Mouse (Mus musculus) brown adipose tissue, adult 24 weeks (tissue): Measurements from ENCODE around the gene Dmkn. TPM values are rescaled to one million over a fixed set of nuclear protein-coding genes. Genes with fewer than 3 reads are reported as not detected.

Experiments used
- H3K27ac ChIP-seq: fragments of 200-500 bp; replicated peaks from 2 replicates; pipeline ENCODE4 v1.5.1; 2012; ENCODE audit warnings: low read depth, mild to moderate bottlenecking, low read length
- H3K4me1 ChIP-seq: fragments of 200-500 bp; 2 replicates; pipeline ENCODE4 v1.6.1; 2012; ENCODE audit warnings: low read length, mixed read lengths; ENCODE audit not compliant: control insufficient read depth, insufficient read depth, insufficient read length
- H3K4me3 ChIP-seq: fragments of 200-500 bp; 2 replicates; pipeline ENCODE4 v1.5.1; 2012; ENCODE audit warnings: low read depth, mild to moderate bottlenecking, low read length, moderate library complexity; ENCODE audit not compliant: insufficient read depth
- polyA plus RNA-seq: library from polyadenylated mRNA; stranded (reverse); fragments of >200 nt; gene quantifications from 2 replicates; pipeline ENCODE4 v1.2.4, GENCODE M21; 2012; ENCODE audit not compliant: missing spikeins, insufficient read depth, insufficient read length

Dmkn gene
- polyA plus RNA-seq, 1 experiment = 7.8 TPM

GRCm38 (mm10) chr7:30785721-30786546 lies 22.4 kb downstream of the Dmkn start:
- no peak overlapping the region for H3K27ac ChIP-seq
- H3K4me3 ChIP-seq = no peak overlapping the region
- H3K4me1 ChIP-seq = no peaks in the 10 kb centered on the region

- Histone ChIP-seq H3K4me1 (no peaks in the 10 kb centered on the region), H3K4me3 (no peak within 1 kb of the TSS), H3K27ac (no peak within 1 kb of the TSS)
Observed at GRCm38 (mm10) chr7:30787377-30788022, 23.9 kb downstream of the Dmkn start, which contains the start of gene Krtdap. Gene Krtdap, plus strand, starts transcription at chr7:30787896.

GRCm38 (mm10) chr7:30790141-30790540 lies 26.6 kb downstream of the Dmkn start:
- Histone ChIP-seq H3K27ac (no peak overlapping the region), H3K4me3 (no peak overlapping the region), H3K4me1 (no peaks in the 10 kb centered on the region)

- H3K4me1 ChIP-seq = no peaks in the 10 kb centered on the region
- no peak overlapping the region for H3K27ac ChIP-seq
- H3K4me3 ChIP-seq = no peak overlapping the region
Observed at GRCm38 (mm10) chr7:30791921-30792320, 28.4 kb downstream of the Dmkn start.

- Histone ChIP-seq H3K4me1 (no peaks in the 10 kb centered on the region), H3K4me3 (no peak overlapping the region), H3K27ac (no peak overlapping the region)
Observed at GRCm38 (mm10) chr7:30794921-30795320, 31.4 kb downstream of the Dmkn start.

- Histone ChIP-seq H3K4me3 (no peak overlapping the region), H3K4me1 (no peaks in the 10 kb centered on the region), H3K27ac (no peak overlapping the region)
Observed at GRCm38 (mm10) chr7:30796790-30797189, 33.2 kb downstream of the Dmkn start.

GRCm38 (mm10) chr7:30800653-30801052 lies 37.1 kb downstream of the Dmkn start:
- Histone ChIP-seq H3K4me1 (no peaks in the 10 kb centered on the region), H3K27ac (no peak overlapping the region), H3K4me3 (no peak overlapping the region)

GRCm38 (mm10) chr7:30803256-30803655 lies 39.7 kb downstream of the Dmkn start:
- Histone ChIP-seq H3K4me1 (no peaks in the 10 kb centered on the region), H3K4me3 (no peak overlapping the region), H3K27ac (no peak overlapping the region)

GRCm38 (mm10) chr7:30804026-30804715 lies 40.6 kb downstream of the Dmkn start:
- Histone ChIP-seq H3K4me1 (no peaks in the 10 kb centered on the region), H3K27ac (no peak overlapping the region), H3K4me3 (no peak overlapping the region)

GRCm38 (mm10) chr7:30805924-30806323 lies 42.4 kb downstream of the Dmkn start:
- Histone ChIP-seq H3K4me3 (no peak overlapping the region), H3K27ac (no peak overlapping the region), H3K4me1 (no peaks in the 10 kb centered on the region)

GRCm38 (mm10) chr7:30810319-30810718 lies 46.8 kb downstream of the Dmkn start:
- Histone ChIP-seq H3K27ac (no peak overlapping the region), H3K4me3 (no peak overlapping the region), H3K4me1 (peaks cover 15% of the 10 kb centered on the region)

- no peak overlapping the region for H3K4me3 ChIP-seq
- peaks cover 15% of the 10 kb centered on the region for H3K4me1 ChIP-seq
- H3K27ac ChIP-seq = peak overlapping the region; percentile 93
Observed at GRCm38 (mm10) chr7:30811757-30812290, 48.3 kb downstream of the Dmkn start.

- H3K4me1 ChIP-seq = peaks cover 15% of the 10 kb centered on the region
- H3K27ac ChIP-seq = peak overlapping the region; percentile 61
- no peak overlapping the region for H3K4me3 ChIP-seq
Observed at GRCm38 (mm10) chr7:30812291-30812807, 48.8 kb downstream of the Dmkn start.

GRCm38 (mm10) chr7:30820131-30820530 lies 56.6 kb downstream of the Dmkn start:
- Histone ChIP-seq H3K27ac (no peak overlapping the region), H3K4me3 (no peak overlapping the region), H3K4me1 (peaks cover 3% of the 10 kb centered on the region)
